Mouse (Mus musculus) monocyte, adult 2 months (primary cell): Measurements from ENCODE around the gene Pold1.

Experiments used
- DNase-seq, 2 experiments: peaks; one replicate each; pipeline ENCODE4 v3.0.0; 2022; ENCODE audit warnings: low spot score in 2 of 2, low read depth in 1 of 2

Gene Pold1

GRCm38 (mm10) chr7:44548497-44549087, at the start of gene Pold1:
Gene Pold1, minus strand, starts transcription at chr7:44548849.
- peak; percentile 100 for DNase-seq

- no peak for DNase-seq
Observed at GRCm38 (mm10) chr7:44598336-44598735, 49.7 kb upstream of the Pold1 start.

- DNase-seq: no peak
Observed at GRCm38 (mm10) chr7:44597666-44598065, 49.0 kb upstream of the Pold1 start.

- no peak for DNase-seq
Observed at GRCm38 (mm10) chr7:44596996-44597538, 48.4 kb upstream of the Pold1 start.

- DNase-seq: no peak
Observed at GRCm38 (mm10) chr7:44596051-44596450, 47.4 kb upstream of the Pold1 start.

GRCm38 (mm10) chr7:44595131-44595561, 46.5 kb upstream of the Pold1 start:
- DNase-seq: no peak

GRCm38 (mm10) chr7:44594291-44594690, 45.6 kb upstream of the Pold1 start:
- no peak for DNase-seq

- peak in 1 of 2 experiments; percentile 58 for DNase-seq
Observed at GRCm38 (mm10) chr7:44593775-44594174, 45.1 kb upstream of the Pold1 start.

GRCm38 (mm10) chr7:44593051-44593450, 44.4 kb upstream of the Pold1 start:
- DNase-seq: no peak

- DNase-seq: no peak
Observed at GRCm38 (mm10) chr7:44591348-44592116, 42.9 kb upstream of the Pold1 start.

- peak; percentile 37 to 59 for DNase-seq
Observed at GRCm38 (mm10) chr7:44590402-44591347, 42.0 kb upstream of the Pold1 start, which contains the start of gene Kcnc3. Gene Kcnc3, plus strand, starts transcription at chr7:44590664.

- DNase-seq: no peak
Observed at GRCm38 (mm10) chr7:44589946-44590345, 41.3 kb upstream of the Pold1 start.

- no peak for DNase-seq
Observed at GRCm38 (mm10) chr7:44589149-44589548, 40.5 kb upstream of the Pold1 start.

GRCm38 (mm10) chr7:44588338-44588737, 39.7 kb upstream of the Pold1 start:
- no peak for DNase-seq

GRCm38 (mm10) chr7:44587676-44588075, 39.0 kb upstream of the Pold1 start:
- DNase-seq: no peak

GRCm38 (mm10) chr7:44586930-44587329, 38.3 kb upstream of the Pold1 start:
- DNase-seq: no peak

- no peak for DNase-seq
Observed at GRCm38 (mm10) chr7:44586518-44586917, 37.9 kb upstream of the Pold1 start.

GRCm38 (mm10) chr7:44585606-44586005, 37.0 kb upstream of the Pold1 start:
- DNase-seq: no peak

- no peak for DNase-seq
Observed at GRCm38 (mm10) chr7:44584921-44585320, 36.3 kb upstream of the Pold1 start.

- no peak for DNase-seq
Observed at GRCm38 (mm10) chr7:44584265-44584804, 35.7 kb upstream of the Pold1 start.

GRCm38 (mm10) chr7:44583146-44583545, 34.5 kb upstream of the Pold1 start:
- no peak for DNase-seq
